Mouse (Mus musculus) heart, adult 2 months (tissue): Measurements from ENCODE around the gene 1110008L16Rik. TPM values are rescaled to one million over a fixed set of nuclear protein-coding genes. Genes with fewer than 3 reads are reported as not detected.
A peak's percentile ranks its signal among the peaks of the same experiment; 100 is the strongest.

Experiments used
- DNase-seq, 2 experiments: peaks; one replicate each; pipeline ENCODE4 v3.0.0; 2021
- H3K27ac ChIP-seq: fragments of 200-600 bp; 2 replicates; pipeline ENCODE4 v1.8.1; 2022
- H3K27me3 ChIP-seq: fragments of 200-500 bp; 2 replicates; pipeline ENCODE4 v1.6.1; 2012; ENCODE audit warnings: mild to moderate bottlenecking, low read length, inconsistent platforms, mixed read lengths; ENCODE audit not compliant: control insufficient read depth, insufficient read depth
- H3K36me3 ChIP-seq: fragments of 200-500 bp; 2 replicates; pipeline ENCODE4 v1.6.1; 2012; ENCODE audit warnings: low read length, inconsistent platforms; ENCODE audit not compliant: control insufficient read depth, insufficient read depth
- H3K4me1 ChIP-seq: fragments of 200-500 bp; 2 replicates; pipeline ENCODE4 v1.6.1; 2011; ENCODE audit warnings: low read length; ENCODE audit not compliant: control insufficient read depth, insufficient read depth
- H3K4me3 ChIP-seq: fragments of 200-600 bp; 2 replicates; pipeline ENCODE4 v1.8.1; 2022
- H3K79me2 ChIP-seq: fragments of 200-500 bp; replicated peaks from 2 replicates; pipeline ENCODE4 v1.6.1; 2012; ENCODE audit warnings: mild to moderate bottlenecking, inconsistent platforms, low read length, moderate library complexity, mixed read lengths; ENCODE audit not compliant: control insufficient read depth, insufficient read depth
- H3K9ac ChIP-seq: fragments of 200-500 bp; 2 replicates; pipeline ENCODE4 v1.6.1; 2012; ENCODE audit warnings: low read depth, mild to moderate bottlenecking, control low read depth, inconsistent platforms, low read length, mixed read lengths
- CTCF ChIP-seq: fragments of 200-600 bp; IDR thresholded peaks from 2 replicates; pipeline ENCODE4 v1.8.1; 2022; ENCODE audit warnings: antibody characterized with exemption, mild to moderate bottlenecking, moderate library complexity
- EP300 ChIP-seq: fragments of 200-500 bp; IDR thresholded peaks from 2 replicates; pipeline ENCODE4 v1.6.1; 2011; ENCODE audit warnings: low read depth, low read length, control low read depth; ENCODE audit not compliant: insufficient read depth
- POLR2A ChIP-seq: fragments of 200-500 bp; IDR thresholded peaks from 2 replicates; pipeline ENCODE4 v1.6.1; 2011; ENCODE audit warnings: mild to moderate bottlenecking, low read depth, low read length, control low read depth; ENCODE audit not compliant: insufficient read depth
- WGBS: fragments of 180-500 bp; shearing (Covaris S2); methylation state at CpG from one replicate; pipeline ENCODE4 v1.1.7; 2018; 5-methylcytosine and 5-hydroxymethylcytosine counted together
- intact Hi-C: fragments of 180-260 bp; cut with DNase I; formaldehyde crosslinking; loops from one replicate; pipeline ENCODE4 v1.15.1; 2025
- polyA plus RNA-seq: library from polyadenylated mRNA; depleted of rRNA; stranded (reverse); fragments of >200 nt; gene quantifications from 2 replicates; pipeline ENCODE4 v1.2.3, GENCODE M21; 2012
- total RNA-seq, 2 experiments: library from RNA; stranded (reverse); gene quantifications; 2 replicates each; pipeline ENCODE4 v1.2.3; 2021

Gene 1110008L16Rik
- total and polyA plus RNA-seq, 3 experiments, result 4.0 to 11.4 (median 9.8) TPM

DNA sequence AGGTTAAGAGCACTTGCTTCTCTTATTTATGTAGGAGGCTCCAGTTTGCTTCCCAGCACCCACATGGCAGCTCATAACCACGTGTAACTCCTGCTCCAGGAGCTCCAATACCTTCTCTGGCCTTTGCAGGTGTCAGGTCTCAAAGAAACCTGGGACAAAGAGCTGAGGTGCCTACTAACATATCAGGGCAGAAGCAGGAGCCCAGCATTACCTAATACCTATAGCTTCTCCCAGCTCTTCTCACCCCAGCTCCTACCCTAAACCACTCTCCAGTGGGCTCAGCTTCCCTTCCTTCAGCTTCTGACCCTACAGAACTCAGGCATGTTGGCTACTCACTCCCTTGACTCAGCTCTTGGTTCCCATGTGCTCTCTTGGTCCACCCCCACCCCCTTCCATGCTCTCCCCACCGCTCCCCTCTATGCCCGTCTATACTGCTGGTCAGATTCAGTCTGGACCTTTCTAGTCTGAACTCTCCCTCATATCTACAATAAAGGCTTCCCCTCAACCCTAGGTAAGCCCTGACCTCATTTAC is 1.5 kb downstream of the 1110008L16Rik start:
- peaks cover 4% of the 10 kb centered on the region for H3K36me3 ChIP-seq
- no peak overlapping the region for H3K9ac ChIP-seq
- TF ChIP-seq EP300 (no peak), CTCF (no peak), POLR2A (no peak)
- no peak for DNase-seq
- 82% methylated on average over 3 of the region's 3 CpGs for WGBS
- peaks cover 6% of the 10 kb centered on the region for H3K4me1 ChIP-seq
- intact Hi-C loops, result loop anchor here (5.0 to 10.0 kb wide), 2 partner anchors 314 to 534 kb away; partner anchors contain the start of genes Brms1l and Gm20403
- no peak overlapping the region for H3K4me3 ChIP-seq
- H3K27me3 ChIP-seq, result no peaks in the 10 kb centered on the region
- H3K79me2 ChIP-seq, result no peaks in the 10 kb centered on the region
- H3K27ac ChIP-seq, result no peak overlapping the region

DNA sequence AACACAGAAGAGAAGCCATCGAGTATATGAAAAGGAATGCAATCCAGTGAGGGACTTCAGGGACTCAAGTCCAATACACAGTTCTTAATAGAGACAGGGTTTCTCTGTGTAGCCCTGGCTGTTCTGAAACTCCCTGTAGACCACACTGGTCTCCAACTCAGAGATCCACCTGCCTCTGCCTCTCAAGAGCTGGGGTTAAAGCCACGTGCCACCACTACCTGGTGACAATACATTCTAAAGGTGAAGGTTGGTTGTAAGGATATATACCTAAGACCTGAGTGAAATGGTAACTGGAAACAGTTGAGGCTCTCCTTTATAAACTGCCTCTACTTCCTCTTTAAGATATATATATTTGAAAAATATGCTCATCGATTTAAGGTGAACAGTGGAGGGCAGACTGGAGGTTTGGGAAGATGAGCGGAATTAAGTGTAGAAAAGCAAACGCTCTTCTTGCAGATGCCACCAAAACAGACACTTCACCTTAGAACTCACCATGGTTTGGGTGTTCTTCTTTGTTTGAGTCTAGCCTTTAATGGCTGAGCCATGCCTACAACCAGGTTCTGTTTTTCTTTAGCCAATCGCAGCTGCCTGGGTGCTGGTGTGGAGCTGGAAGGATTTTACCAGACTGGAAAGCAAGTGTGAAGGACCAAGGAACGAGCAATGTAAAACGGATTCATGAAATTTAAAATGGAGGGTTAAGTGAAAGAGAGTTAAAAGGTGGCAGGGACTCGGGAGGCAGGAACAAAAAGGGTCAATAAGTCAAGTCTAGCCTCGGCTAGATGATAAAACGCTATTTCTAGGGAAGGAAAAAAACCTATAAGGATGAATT is 2.3 kb downstream of the 1110008L16Rik start:
- H3K4me1 ChIP-seq, result peaks cover 6% of the 10 kb centered on the region
- no peak for TF ChIP-seq POLR2A
- TF ChIP-seq CTCF, result no peak
- TF ChIP-seq EP300, result no peak
- H3K4me3 ChIP-seq, result peak overlapping the region; percentile 73
- no peaks in the 10 kb centered on the region for H3K79me2 ChIP-seq
- intact Hi-C loops, result loop anchor here (5.0 to 10.0 kb wide), 2 partner anchors 314 to 533 kb away; partner anchors contain the start of genes Brms1l and Gm20403
- DNase-seq, result no peak
- H3K27ac ChIP-seq, result peak overlapping the region; percentile 98
- peaks cover 4% of the 10 kb centered on the region for H3K36me3 ChIP-seq
- no peak overlapping the region; the same call in 1 of the 2 replicates for H3K9ac ChIP-seq
- H3K27me3 ChIP-seq, result no peaks in the 10 kb centered on the region
- 40% methylated on average over 11 of the region's 11 CpGs for WGBS

DNA sequence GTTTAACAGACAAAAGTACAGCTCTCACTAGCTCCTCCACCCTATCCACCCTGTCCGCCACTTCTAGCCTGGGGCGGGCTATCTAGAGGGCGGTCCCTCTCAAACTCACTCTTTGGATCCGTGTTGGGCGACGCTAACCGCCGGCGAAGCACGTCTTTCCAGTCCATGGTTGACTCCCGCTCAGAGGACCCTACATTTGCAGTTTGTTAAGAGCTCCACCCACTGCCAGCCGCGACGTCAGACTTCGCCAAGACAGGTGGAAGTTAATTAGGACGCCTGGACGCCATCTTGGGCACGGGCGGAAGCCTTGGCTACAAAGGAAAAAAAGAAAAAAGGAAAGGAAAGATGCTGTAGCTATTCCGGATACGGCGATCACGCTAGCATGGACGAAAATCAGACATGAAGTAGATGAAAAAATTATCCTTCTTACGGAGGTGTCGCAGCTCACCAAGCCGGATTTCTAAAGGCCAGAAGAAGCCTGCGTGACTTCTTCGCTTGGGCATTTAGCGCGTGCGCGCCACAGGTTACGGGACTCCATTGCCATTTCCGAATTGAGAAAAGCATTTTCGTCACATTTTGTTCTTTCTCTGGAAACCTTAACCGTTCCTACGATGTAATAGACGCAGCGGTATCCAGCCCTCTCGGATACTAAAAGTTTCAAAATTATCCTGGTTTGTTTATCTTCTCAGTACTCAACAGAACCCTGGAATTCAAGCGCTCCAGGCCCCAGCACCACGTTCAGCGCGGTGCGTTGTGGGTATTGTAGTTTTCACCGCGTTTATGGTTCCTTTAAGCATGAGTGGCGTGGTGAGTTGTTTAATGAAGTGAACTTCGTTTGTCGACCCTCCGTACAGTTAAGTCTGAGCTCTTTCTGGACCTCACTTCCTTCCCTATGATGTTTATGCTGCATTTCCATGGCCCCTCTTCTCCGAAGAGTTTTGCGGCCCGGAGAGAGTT is 3.4 kb downstream of the 1110008L16Rik start, which contains the start of gene Ppp2r3c:
TSS of gene Ppp2r3c (minus strand) at position 514 of the 957 bp plus-strand sequence.
- Histone ChIP-seq H3K79me2 (no peaks in the 10 kb centered on the region), H3K27me3 (no peaks in the 10 kb centered on the region), H3K4me3 (peak within 1 kb of the TSS; percentile 73), H3K36me3 (peaks cover 4% of the 10 kb centered on the region), H3K27ac (peak within 1 kb of the TSS; percentile 98), H3K4me1 (peaks cover 6% of the 10 kb centered on the region), H3K9ac (peak within 1 kb of the TSS; percentile 84)
- intact Hi-C loops, result loop anchor here (5.0 to 10.0 kb wide), 2 partner anchors 315 to 532 kb away; partner anchors contain the start of genes Brms1l and Gm20403
- WGBS, result under 1% methylated on average over 55 of the region's 55 CpGs
- TF ChIP-seq EP300 (peak; percentile 54), POLR2A (peak; percentile 76), CTCF (no peak)
- DNase-seq, result peak; percentile 90 to 93

DNA sequence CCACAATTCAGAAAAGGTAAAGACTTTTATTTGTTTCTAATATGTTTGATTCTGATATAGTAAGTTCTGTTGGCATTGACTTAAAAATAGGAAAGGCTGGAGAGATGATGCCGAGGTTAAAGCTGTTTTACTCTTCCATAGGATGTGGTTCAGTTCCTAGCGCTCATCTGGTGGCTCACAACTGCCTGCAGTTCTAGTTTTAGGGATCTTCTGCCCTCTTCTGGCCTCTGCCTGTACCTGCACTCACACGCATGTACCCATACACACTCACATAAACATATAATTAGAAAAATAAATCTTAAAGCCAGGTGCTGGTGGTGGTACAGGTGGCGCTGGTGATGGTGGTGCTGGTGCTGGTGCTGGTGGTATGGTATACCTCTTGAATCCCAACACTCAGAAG is 7.0 kb downstream of the 1110008L16Rik start:
- whole genome bisulfite sequencing, result 98% methylated on average over 4 of the region's 4 CpGs

DNA sequence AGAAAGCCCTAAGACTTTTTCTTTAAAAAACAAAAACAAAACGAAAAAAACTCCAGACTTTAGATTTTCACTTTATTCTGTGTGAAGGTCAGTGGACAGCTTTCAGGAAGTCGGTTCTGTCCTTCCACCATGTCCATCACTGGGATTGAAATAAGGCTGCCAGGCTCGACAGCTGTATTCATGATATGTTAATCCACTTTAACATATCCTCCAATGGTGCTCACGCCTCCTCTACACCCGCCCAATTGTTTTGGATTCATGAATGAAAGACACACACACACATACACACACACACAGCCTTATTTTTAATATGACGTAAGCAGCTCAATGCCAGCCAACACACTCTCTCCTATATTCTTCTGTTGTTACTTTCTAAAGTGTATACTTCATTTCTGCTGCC is 8.2 kb downstream of the 1110008L16Rik start:
- intact Hi-C loops, result loop anchor here (10.0 kb wide), 1 partner anchor 527 kb away; the partner anchor contains the start of gene Brms1l
- Histone ChIP-seq H3K27ac (peak overlapping the region; percentile 54), H3K4me3 (no peak overlapping the region), H3K79me2 (no peaks in the 10 kb centered on the region), H3K9ac (no peak overlapping the region), H3K36me3 (no peaks in the 10 kb centered on the region), H3K4me1 (0 out of 2 replicates have a peak, but pooled peaks cover 2% of the 10 kb centered on the region), H3K27me3 (no peaks in the 10 kb centered on the region)
- TF ChIP-seq POLR2A (no peak), EP300 (no peak)
- DNase-seq, result no peak
- WGBS, result 52% methylated on average over 6 of the region's 6 CpGs

More for the DNA sequence above, 7.0 kb downstream of the 1110008L16Rik start:
- Histone ChIP-seq H3K4me1 (peaks cover 6% of the 10 kb centered on the region), H3K36me3 (peaks cover 4% of the 10 kb centered on the region), H3K27me3 (no peaks in the 10 kb centered on the region), H3K4me3 (no peak overlapping the region), H3K27ac (no peak overlapping the region), H3K79me2 (no peaks in the 10 kb centered on the region), H3K9ac (no peak overlapping the region)
- intact Hi-C loops, result loop anchor here (10.0 kb wide), 1 partner anchor 528 kb away; the partner anchor contains the start of gene Brms1l
- DNase-seq, result no peak
- TF ChIP-seq POLR2A (no peak), CTCF (no peak), EP300 (no peak)
